Mouse (Mus musculus) hindbrain, postnatal 0 days (tissue): Measurements from ENCODE around the gene Insr. TPM values are rescaled to one million over a fixed set of nuclear protein-coding genes. Genes with fewer than 3 reads are reported as not detected.

Source experiments
- ATAC-seq: fragments of 200-750 bp; cut with Nextera tagmentation; 2 replicates; pipeline ENCODE4 v1.8.0; 2017; ENCODE audit warnings: mild to moderate bottlenecking, moderate TSS enrichment, moderate library complexity
- DNase-seq: peaks from one replicate; pipeline ENCODE4 v3.0.0-alpha.2; 2015; ENCODE audit warnings: low spot score
- H3K27ac ChIP-seq: fragments of 300-500 bp; sonication (generic); 2 replicates; pipeline ENCODE4 v1.5.1; 2014; ENCODE audit warnings: mild to moderate bottlenecking
- H3K27me3 ChIP-seq: fragments of 300-500 bp; sonication (generic); 2 replicates; pipeline ENCODE4 v1.6.1; 2014; ENCODE audit warnings: low read length, mixed read lengths; ENCODE audit not compliant: insufficient read depth
- H3K36me3 ChIP-seq: fragments of 300-500 bp; sonication (generic); 2 replicates; pipeline ENCODE4 v1.6.1; 2014; ENCODE audit warnings: low read length, mixed read lengths; ENCODE audit not compliant: insufficient read depth
- H3K4me1 ChIP-seq: fragments of 300-500 bp; sonication (generic); 2 replicates; pipeline ENCODE4 v1.6.1; 2014; ENCODE audit warnings: antibody characterized with exemption, low read length, mixed read lengths; ENCODE audit not compliant: insufficient read depth
- H3K4me2 ChIP-seq: fragments of 300-500 bp; sonication (generic); 2 replicates; pipeline ENCODE4 v1.6.1; 2014; ENCODE audit warnings: low read depth, mild to moderate bottlenecking, low read length, moderate library complexity, mixed read lengths
- H3K4me3 ChIP-seq: fragments of 300-500 bp; sonication (generic); 2 replicates; pipeline ENCODE4 v1.5.1; 2014; ENCODE audit warnings: low read length
- H3K9ac ChIP-seq: fragments of 300-500 bp; sonication (generic); replicated peaks from 2 replicates; pipeline ENCODE4 v1.6.1; 2014; ENCODE audit warnings: mild to moderate bottlenecking, low read length, moderate library complexity, mixed read lengths
- H3K9me3 ChIP-seq: fragments of 300-500 bp; sonication (generic); 2 replicates; pipeline ENCODE4 v1.6.1; 2016; ENCODE audit warnings: low read length, mixed read lengths
- CTCF ChIP-seq: IDR thresholded peaks from 2 replicates; pipeline ENCODE4 v1.5.1; 2016; ENCODE audit warnings: antibody characterized with exemption, control low read depth, low read depth
- WGBS: fragments of 180-500 bp; shearing (Covaris S2); extraction: QIAGEN DNeasy Blood & Tissue Kit; methylation state at CpG from one replicate; pipeline ENCODE4 v1.1.7; 2014; 5-methylcytosine and 5-hydroxymethylcytosine counted together
- polyA plus RNA-seq: library from polyadenylated mRNA; unstranded; fragments of >200 nt; fragmentation: Nextera tagmentation; extraction: Ambion mirVana; gene quantifications from 2 replicates; pipeline ENCODE4 v1.2.1, GENCODE M21; 2015
- total RNA-seq: library from RNA; depleted of rRNA; stranded (reverse); fragments of >200 nt; gene quantifications from 2 replicates; pipeline ENCODE4 v1.2.3, GENCODE M21; 2014

Insr gene
- total and polyA plus RNA-seq, 2 experiments from 2014 or later: 34.0 to 46.9 TPM

GRCm38 (mm10) chr8:3276009-3276408 lies 3.4 kb downstream of the Insr start:
- H3K9ac ChIP-seq: no peak overlapping the region
- DNase-seq (no peak), ATAC-seq (no peak)
- H3K36me3 ChIP-seq: no peaks in the 10 kb centered on the region
- H3K9me3 ChIP-seq: no peaks in the 10 kb centered on the region
- no peak overlapping the region for H3K4me2 ChIP-seq
- WGBS: 97% methylated on average over 8 of the region's 8 CpGs
- no peak overlapping the region for H3K27ac ChIP-seq
- no peak for TF ChIP-seq CTCF
- H3K27me3 ChIP-seq: no peaks in the 10 kb centered on the region
- H3K4me3 ChIP-seq: no peak overlapping the region
- peaks cover 10% of the 10 kb centered on the region for H3K4me1 ChIP-seq

GRCm38 (mm10) chr8:3275189-3275588 lies 4.2 kb downstream of the Insr start:
- DNase-seq: no peak
- Histone ChIP-seq H3K36me3 (no peaks in the 10 kb centered on the region), H3K4me3 (no peak overlapping the region), H3K4me1 (peaks cover 10% of the 10 kb centered on the region), H3K9ac (no peak overlapping the region), H3K27ac (no peak overlapping the region), H3K9me3 (no peaks in the 10 kb centered on the region), H3K27me3 (no peaks in the 10 kb centered on the region), H3K4me2 (no peak overlapping the region)
- WGBS: 73% methylated on average over 5 of the region's 5 CpGs
- TF ChIP-seq CTCF: no peak
- ATAC-seq: no peak

GRCm38 (mm10) chr8:3273799-3274198 lies 5.6 kb downstream of the Insr start:
- H3K4me3 ChIP-seq: no peak overlapping the region
- TF ChIP-seq CTCF: no peak
- H3K4me2 ChIP-seq: no peak overlapping the region
- H3K9ac ChIP-seq: no peak overlapping the region
- 93% methylated on average over 3 of the region's 3 CpGs for WGBS
- ATAC-seq (no peak), DNase-seq (no peak)
- no peaks in the 10 kb centered on the region for H3K9me3 ChIP-seq
- H3K4me1 ChIP-seq: peaks cover 10% of the 10 kb centered on the region
- H3K27ac ChIP-seq: no peak overlapping the region
- no peaks in the 10 kb centered on the region for H3K27me3 ChIP-seq
- no peaks in the 10 kb centered on the region for H3K36me3 ChIP-seq

- Histone ChIP-seq H3K4me3 (no peak overlapping the region), H3K9me3 (no peaks in the 10 kb centered on the region), H3K36me3 (no peaks in the 10 kb centered on the region), H3K4me2 (no peak overlapping the region), H3K9ac (no peak overlapping the region), H3K27ac (no peak overlapping the region), H3K27me3 (no peaks in the 10 kb centered on the region), H3K4me1 (no peaks in the 10 kb centered on the region)
- no peak for TF ChIP-seq CTCF
- DNase-seq (no peak), ATAC-seq (no peak)
- WGBS: 94% methylated on average over 3 of the region's 3 CpGs
Measured at GRCm38 (mm10) chr8:3267449-3267761, 12.0 kb downstream of the Insr start.

GRCm38 (mm10) chr8:3266686-3267448 lies 12.6 kb downstream of the Insr start:
- Histone ChIP-seq H3K36me3 (no peaks in the 10 kb centered on the region), H3K4me1 (no peaks in the 10 kb centered on the region), H3K4me3 (no peak overlapping the region), H3K9me3 (no peaks in the 10 kb centered on the region), H3K4me2 (no peak overlapping the region), H3K27me3 (no peaks in the 10 kb centered on the region), H3K27ac (no peak overlapping the region), H3K9ac (no peak overlapping the region)
- ATAC-seq: no peak
- no peak for DNase-seq
- no peak for TF ChIP-seq CTCF
- WGBS: 84% methylated on average over 6 of the region's 6 CpGs

- WGBS: 61% methylated on average over 3 of the region's 3 CpGs
Measured at GRCm38 (mm10) chr8:3265182-3265581, 14.2 kb downstream of the Insr start.

GRCm38 (mm10) chr8:3262779-3263178 lies 16.6 kb downstream of the Insr start:
- TF ChIP-seq CTCF: no peak
- ATAC-seq: no peak
- WGBS: 86% methylated on average over 3 of the region's 3 CpGs

More at GRCm38 (mm10) chr8:3265182-3265581, 14.2 kb downstream of the Insr start:
- ATAC-seq: no peak
- H3K9me3 ChIP-seq: no peaks in the 10 kb centered on the region
- H3K4me1 ChIP-seq: no peaks in the 10 kb centered on the region
- no peak overlapping the region for H3K4me2 ChIP-seq
- no peaks in the 10 kb centered on the region for H3K27me3 ChIP-seq
- no peak for TF ChIP-seq CTCF
- DNase-seq: no peak
- H3K4me3 ChIP-seq: no peak overlapping the region
- no peak overlapping the region for H3K27ac ChIP-seq
- H3K36me3 ChIP-seq: no peaks in the 10 kb centered on the region
- no peak overlapping the region for H3K9ac ChIP-seq

More at GRCm38 (mm10) chr8:3262779-3263178, 16.6 kb downstream of the Insr start:
- no peak for DNase-seq
- Histone ChIP-seq H3K9ac (no peak overlapping the region), H3K27me3 (no peaks in the 10 kb centered on the region), H3K4me3 (no peak overlapping the region), H3K4me2 (no peak overlapping the region), H3K36me3 (peaks cover 7% of the 10 kb centered on the region; the same call in 1 of the 2 replicates), H3K4me1 (no peaks in the 10 kb centered on the region), H3K9me3 (no peaks in the 10 kb centered on the region), H3K27ac (no peak overlapping the region)
